Mouse (Mus musculus) megakaryocyte, adult 5-6 weeks (primary cell): ENCODE measurements around the gene Hipk2. TPM values are rescaled to one million over a fixed set of nuclear protein-coding genes. Genes with fewer than 3 reads are reported as not detected.

Source experiments
- ATAC-seq: 2 replicates; pipeline ENCODE4 v1.8.0; 2016; ENCODE audit warnings: mild to moderate bottlenecking, inconsistent platforms; ENCODE audit not compliant: poor library complexity, severe bottlenecking
- total RNA-seq, 2 experiments: library from RNA; stranded (forward) in 1 of 2; stranded (reverse) in 1 of 2; fragments of 153-499, 151-499 nt in 1 of 2; fragments of 221-1000, 200-1000 nt in 1 of 2; gene quantifications; 2 replicates each; pipeline versions ENCODE4 v1.2.3 to v1.2.4; 2015 to 2017

The Hipk2 gene
- total RNA-seq, 2 experiments from 2014 or later: 9.5 to 54.5 TPM

- no peak for ATAC-seq
Observed at GRCm38 (mm10) chr6:38757597-38757996, 118.4 kb downstream of the Hipk2 start.

GRCm38 (mm10) chr6:38756968-38757367 is 119.0 kb downstream of the Hipk2 start:
- no peak for ATAC-seq

GRCm38 (mm10) chr6:38755961-38756360 is 120.0 kb downstream of the Hipk2 start:
- no peak for ATAC-seq

- no peak for ATAC-seq
Observed at GRCm38 (mm10) chr6:38755188-38755587, 120.8 kb downstream of the Hipk2 start.

GRCm38 (mm10) chr6:38753729-38754128 is 122.2 kb downstream of the Hipk2 start:
- no peak for ATAC-seq

GRCm38 (mm10) chr6:38753025-38753424 is 122.9 kb downstream of the Hipk2 start:
- ATAC-seq: no peak

- no peak for ATAC-seq
Observed at GRCm38 (mm10) chr6:38752495-38752894, 123.5 kb downstream of the Hipk2 start.

GRCm38 (mm10) chr6:38748037-38748436 is 127.9 kb downstream of the Hipk2 start:
- no peak for ATAC-seq

- no peak for ATAC-seq
Observed at GRCm38 (mm10) chr6:38743351-38743750, 132.6 kb downstream of the Hipk2 start.

GRCm38 (mm10) chr6:38742441-38742840 is 133.5 kb downstream of the Hipk2 start:
- no peak for ATAC-seq

GRCm38 (mm10) chr6:38741024-38741423 is 134.9 kb downstream of the Hipk2 start:
- no peak for ATAC-seq

- ATAC-seq: no peak
Observed at GRCm38 (mm10) chr6:38739266-38739665, 136.7 kb downstream of the Hipk2 start.

- no peak for ATAC-seq
Observed at GRCm38 (mm10) chr6:38737763-38738162, 138.2 kb downstream of the Hipk2 start.

GRCm38 (mm10) chr6:38736240-38736639 is 139.7 kb downstream of the Hipk2 start:
- peak; percentile 86 for ATAC-seq

- no peak for ATAC-seq
Observed at GRCm38 (mm10) chr6:38732681-38733080, 143.3 kb downstream of the Hipk2 start.

GRCm38 (mm10) chr6:38730169-38731146 is 145.5 kb downstream of the Hipk2 start:
- ATAC-seq: no peak

GRCm38 (mm10) chr6:38725515-38725914 is 150.4 kb downstream of the Hipk2 start:
- no peak for ATAC-seq

GRCm38 (mm10) chr6:38721361-38721760 is 154.6 kb downstream of the Hipk2 start:
- no peak for ATAC-seq

GRCm38 (mm10) chr6:38719229-38719628 is 156.7 kb downstream of the Hipk2 start:
- ATAC-seq: no peak

GRCm38 (mm10) chr6:38718625-38719024 is 157.3 kb downstream of the Hipk2 start:
- no peak for ATAC-seq

- ATAC-seq: no peak
Observed at GRCm38 (mm10) chr6:38715881-38716280, 160.1 kb downstream of the Hipk2 start.
